Mouse (Mus musculus) layer of hippocampus, adult 8-10 months (tissue): ENCODE measurements around the gene Pigl. TPM values are rescaled to one million over a fixed set of nuclear protein-coding genes. Genes with fewer than 3 reads are reported as not detected.

Experiments
- DNase-seq, 2 experiments: peaks; one replicate each; pipeline ENCODE4 v3.0.0; 2022; ENCODE audit warnings: low spot score in 2 of 2
- total RNA-seq, 4 experiments: library from RNA; stranded (reverse); gene quantifications; 2 replicates each; pipeline ENCODE4 v1.2.4; 2022

Gene Pigl
- total RNA-seq, 4 experiments from 2014 or later: 5.8 to 8.3 (median 6.9) TPM

DNA sequence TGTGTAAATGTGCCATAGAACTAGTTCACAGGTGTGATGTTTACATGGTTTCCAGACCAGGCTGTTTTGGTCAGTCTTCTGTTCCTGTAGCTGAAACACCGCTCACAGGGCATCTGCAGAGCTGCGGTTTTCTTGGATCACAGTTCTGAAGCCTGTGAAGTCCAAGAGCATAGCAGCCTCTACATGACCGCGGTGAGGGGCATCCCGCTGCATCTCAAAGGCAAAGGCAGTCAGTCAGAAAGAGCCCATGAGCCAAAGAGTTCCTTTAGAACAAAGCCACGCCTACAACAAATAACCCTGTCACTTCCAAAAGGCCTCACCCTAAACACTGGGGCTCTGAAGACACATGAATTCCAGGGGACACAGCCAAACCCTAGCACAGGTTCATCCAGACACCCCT is 55.1 kb downstream of the Pigl start:
- no peak for DNase-seq

DNA sequence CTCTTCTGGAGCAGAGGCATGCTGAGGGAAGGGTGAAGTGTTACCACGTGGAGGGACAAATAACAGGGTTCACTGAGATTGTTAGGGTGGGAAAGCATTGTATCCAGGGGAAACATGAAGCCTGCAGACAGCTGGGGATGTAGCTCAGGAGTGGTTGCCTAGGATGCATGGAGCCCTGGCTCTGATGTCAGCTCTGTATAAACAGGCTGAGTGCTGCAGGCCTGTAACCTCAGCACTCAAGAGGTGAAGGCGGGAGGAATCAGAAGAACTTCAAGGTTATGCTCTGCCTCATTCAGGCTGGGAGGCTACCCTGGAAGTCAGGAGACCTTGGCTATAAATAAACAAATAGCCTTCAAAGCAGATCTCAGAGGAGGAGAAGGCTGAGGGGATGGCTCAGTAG is 60.7 kb downstream of the Pigl start:
- DNase-seq: no peak

DNA sequence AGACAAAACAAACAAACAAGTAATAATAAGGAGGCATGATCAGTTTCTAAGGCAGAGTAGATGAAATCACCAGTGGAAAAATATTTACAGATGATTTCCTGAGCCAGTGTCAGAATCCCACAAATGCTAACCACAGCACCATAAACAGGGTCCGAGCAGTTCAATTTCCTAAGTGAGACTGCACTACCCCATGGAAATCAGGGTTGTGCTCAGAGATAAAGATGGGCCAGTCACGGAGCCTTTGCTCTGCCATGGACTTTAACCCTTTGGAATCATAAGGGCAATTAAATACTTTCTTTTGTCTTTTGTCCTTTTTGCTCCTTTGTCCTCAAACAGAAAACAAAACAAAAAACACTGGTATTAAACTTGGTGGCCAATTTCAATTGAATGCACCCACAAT is 64.0 kb downstream of the Pigl start:
- no peak for DNase-seq

- no peak for DNase-seq
These were observed 78.8 kb downstream of the Pigl start for GRCm38 (mm10) chr11:62537089-62537488.

- DNase-seq: no peak
These were observed 79.3 kb downstream of the Pigl start for GRCm38 (mm10) chr11:62537590-62537989.

GRCm38 (mm10) chr11:62538321-62539088 is 80.2 kb downstream of the Pigl start:
- DNase-seq: peak in 1 of 2 experiments; percentile 27

- DNase-seq: peak in 1 of 2 experiments; percentile 64
These were observed 81.0 kb downstream of the Pigl start, which contains the start of gene Cenpv for GRCm38 (mm10) chr11:62539089-62539890. TSS of gene Cenpv (minus strand) at chr11:62539261.

- DNase-seq: no peak
These were observed 81.9 kb downstream of the Pigl start for GRCm38 (mm10) chr11:62540167-62540566.

- DNase-seq: no peak
These were observed 82.7 kb downstream of the Pigl start for GRCm38 (mm10) chr11:62540969-62541368.

GRCm38 (mm10) chr11:62541581-62541980 is 83.3 kb downstream of the Pigl start:
- no peak for DNase-seq

GRCm38 (mm10) chr11:62543991-62544390 is 85.7 kb downstream of the Pigl start:
- DNase-seq: no peak

DNA sequence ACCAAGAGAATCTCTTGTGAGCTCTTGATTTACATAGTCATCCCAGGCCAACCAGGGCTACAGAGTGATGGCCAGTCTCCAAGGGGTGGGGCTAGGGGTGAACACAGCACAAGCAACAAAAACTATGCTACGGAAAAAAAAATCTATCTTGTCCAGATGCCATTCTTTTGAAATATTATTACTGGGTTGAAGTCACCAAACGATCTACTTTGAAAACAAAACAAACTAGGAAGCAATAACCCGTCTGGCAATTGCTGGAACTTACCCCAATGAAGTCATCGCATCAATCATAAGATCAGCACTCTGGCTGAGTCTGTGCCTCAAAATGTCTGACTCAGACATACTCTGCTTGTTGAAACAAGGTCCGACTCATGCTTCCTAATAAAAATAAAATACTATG is 91.5 kb downstream of the Pigl start:
- DNase-seq: peak; percentile 39 to 43

DNA sequence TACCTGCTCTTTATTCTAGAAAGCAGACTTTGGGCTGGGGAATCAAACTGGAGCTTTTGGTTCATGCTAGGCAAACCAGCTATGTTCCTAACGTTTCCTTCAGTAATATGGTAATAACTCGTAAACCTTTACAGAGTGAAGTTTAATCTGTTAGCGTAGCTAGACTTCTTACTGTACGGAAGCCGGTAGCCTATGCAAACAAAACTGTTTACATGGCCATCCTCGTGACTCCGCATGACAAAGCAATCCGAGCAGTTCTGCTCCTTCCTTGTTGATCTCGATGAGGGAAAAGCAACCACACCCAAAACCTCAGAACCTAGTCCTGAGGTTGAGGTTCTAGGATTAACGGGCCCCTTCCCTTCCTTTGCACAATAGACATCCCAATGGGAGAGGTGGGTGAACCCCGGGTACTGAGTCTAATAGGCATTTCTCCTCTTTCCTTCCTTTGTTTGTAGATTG is 92.0 kb downstream of the Pigl start:
- DNase-seq: peak; percentile 42 to 51

- peak; percentile 99 to 100 for DNase-seq
These were observed 92.5 kb downstream of the Pigl start, which contains the start of gene Ubb for GRCm38 (mm10) chr11:62550727-62551225. TSS of gene Ubb (plus strand) at chr11:62551171.

- DNase-seq: peak in 1 of 2 experiments; percentile 86
These were observed 93.2 kb downstream of the Pigl start for GRCm38 (mm10) chr11:62551226-62552119.

DNA sequence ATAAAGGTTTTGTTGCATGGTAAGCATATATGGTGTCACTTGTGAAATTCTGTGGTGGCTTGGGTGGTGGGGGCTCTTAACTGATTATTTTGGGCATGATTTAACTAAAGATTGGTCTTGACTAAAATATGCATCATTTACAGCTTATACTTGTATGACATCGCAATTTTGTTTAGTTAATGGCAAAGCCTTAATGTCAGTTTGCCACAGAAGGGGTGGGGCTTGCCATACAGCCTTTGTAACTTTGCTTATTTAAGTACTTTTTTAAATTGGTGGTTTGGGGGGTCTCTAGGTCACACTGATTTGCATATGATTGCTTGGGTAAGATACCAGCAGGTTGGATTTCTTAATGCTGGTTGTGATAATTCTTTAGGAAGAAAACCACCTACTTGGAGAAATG is 94.9 kb downstream of the Pigl start:
- no peak for DNase-seq

DNA sequence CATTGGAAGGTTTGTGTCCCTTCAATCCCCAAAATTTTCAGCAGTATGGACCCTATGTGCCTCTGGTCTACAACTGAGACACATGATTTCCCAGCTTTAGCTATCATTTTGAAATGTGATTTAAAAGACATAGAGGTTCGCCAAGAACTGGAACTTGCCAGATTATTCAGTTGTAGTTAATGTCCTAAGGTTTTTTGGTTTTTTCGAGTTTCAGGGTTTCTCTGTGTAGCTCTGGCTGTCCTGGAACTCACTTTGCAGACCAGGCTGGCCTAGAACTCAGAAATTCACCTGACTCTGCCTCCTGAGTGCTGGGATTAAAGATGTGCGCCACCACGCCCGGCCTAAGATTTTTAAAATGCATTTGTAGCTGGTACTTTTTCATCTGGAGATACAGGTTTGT is 95.4 kb downstream of the Pigl start:
- DNase-seq: no peak

- DNase-seq: no peak
These were observed 96.0 kb downstream of the Pigl start for GRCm38 (mm10) chr11:62554163-62554855.

- DNase-seq: no peak
These were observed 96.8 kb downstream of the Pigl start for GRCm38 (mm10) chr11:62554934-62555517.

DNA sequence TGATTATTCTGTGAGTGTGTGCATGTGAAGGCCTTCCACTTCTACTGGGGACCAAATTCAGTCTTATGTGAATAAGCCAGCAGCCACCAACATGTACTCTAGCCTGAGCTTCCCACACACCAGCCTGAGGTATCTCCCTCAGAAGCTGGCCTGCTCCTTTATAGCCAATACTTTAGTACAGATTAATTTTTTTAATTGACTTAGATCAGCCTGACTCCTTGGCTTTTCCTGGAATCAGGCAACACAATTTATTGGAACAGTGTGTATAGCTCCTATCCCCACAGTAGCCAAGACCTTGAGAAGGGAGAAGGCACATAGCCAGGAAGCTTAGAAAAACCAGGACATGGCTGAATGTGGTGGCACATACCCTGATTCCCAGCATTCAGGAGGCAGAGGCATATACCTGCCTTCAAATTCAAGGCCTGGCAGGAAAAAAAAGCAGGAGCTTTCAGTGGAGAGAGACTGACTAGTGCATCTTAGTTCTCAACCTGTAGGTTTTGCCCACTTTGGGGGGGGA is 97.7 kb downstream of the Pigl start:
- no peak for DNase-seq
